Mouse (Mus musculus): ENCODE data around the gene Prx. TPM values are rescaled to one million over a fixed set of nuclear protein-coding genes. Genes with fewer than 3 reads are reported as not detected.

Gene Prx
- 1 to 10 TPM in 3 of 26 experiments, under 1 TPM in 18, not detected in 5; 0.20 to 1.3 (median 0.63) TPM for total RNA-seq (2018; cell fraction: chromatin; rRNA removed)
- under 1 TPM; 0.05 to 0.37 (median 0.17) TPM for total RNA-seq (2018; cell fraction: cytosol; rRNA removed)
- total RNA-seq (2018; cell fraction: nucleus; rRNA removed), result 1 to 10 TPM in 3 of 26 experiments, under 1 TPM in 21, not detected in 2; 0.15 to 1.1 (median 0.53) TPM
- polyA plus RNA-seq (2018), result 0.20 to 0.30 TPM (median 0.22 TPM) in 3 replicates

- WGBS (ENCODE audit: missing documents), result 97% methylated on average over 2 of the region's 3 CpGs
- H3K27ac ChIP-seq, result no peak within 1 kb of the TSS
- H3K79me2 ChIP-seq (ENCODE audit: inconsistent target), result no peaks in the 10 kb centered on the region
- H3K36me3 ChIP-seq (ENCODE audit: inconsistent target), result no peaks in the 10 kb centered on the region
- H3K4me3 ChIP-seq (ENCODE audit: inconsistent target), result no peak within 1 kb of the TSS
Measured at GRCm38 (mm10) chr7:27499036-27499435, at the start of gene Prx. Prx (plus strand) TSS chr7:27499324.

- Histone ChIP-seq H3K4me3 (ENCODE audit: inconsistent target) (no peak overlapping the region), H3K79me2 (ENCODE audit: inconsistent target) (peaks cover 81% of the 10 kb centered on the region), H3K36me3 (ENCODE audit: inconsistent target) (no peaks in the 10 kb centered on the region), H3K27ac (peak overlapping the region; percentile 95)
- 0% methylated on average over 2 of the region's 2 CpGs for WGBS (ENCODE audit: missing documents)
Measured at GRCm38 (mm10) chr7:27451359-27451758, 47.8 kb upstream of the Prx start.

- H3K79me2 ChIP-seq (ENCODE audit: inconsistent target), result peaks cover 90% of the 10 kb centered on the region
- no peaks in the 10 kb centered on the region for H3K36me3 ChIP-seq (ENCODE audit: inconsistent target)
- WGBS (ENCODE audit: missing documents), result 90% methylated on average over 12 of the region's 13 CpGs
- H3K4me3 ChIP-seq (ENCODE audit: inconsistent target), result no peak overlapping the region
- H3K27ac ChIP-seq, result no peak overlapping the region
Measured at GRCm38 (mm10) chr7:27452206-27452770, 46.8 kb upstream of the Prx start.

- WGBS (ENCODE audit: missing documents), result 53% methylated on average over 10 of the region's 10 CpGs
- H3K27ac ChIP-seq, result 0 out of 2 replicates have a peak overlapping the region, but pooled peaks have one; percentile 13
- no peak overlapping the region for H3K4me3 ChIP-seq (ENCODE audit: inconsistent target)
- H3K79me2 ChIP-seq (ENCODE audit: inconsistent target), result peaks cover 89% of the 10 kb centered on the region
- H3K36me3 ChIP-seq (ENCODE audit: inconsistent target), result peaks cover 8% of the 10 kb centered on the region; the same call in 1 of the 2 replicates
Measured at GRCm38 (mm10) chr7:27454461-27455121, 44.5 kb upstream of the Prx start.

GRCm38 (mm10) chr7:27455273-27455672 is 43.9 kb upstream of the Prx start:
- H3K4me3 ChIP-seq (ENCODE audit: inconsistent target), result no peak overlapping the region
- H3K79me2 ChIP-seq (ENCODE audit: inconsistent target), result peaks cover 83% of the 10 kb centered on the region
- peaks cover 15% of the 10 kb centered on the region; the same call in 1 of the 2 replicates for H3K36me3 ChIP-seq (ENCODE audit: inconsistent target)
- H3K27ac ChIP-seq, result no peak overlapping the region
- 86% methylated on average over 3 of the region's 3 CpGs for WGBS (ENCODE audit: missing documents)

GRCm38 (mm10) chr7:27458614-27459013 is 40.5 kb upstream of the Prx start:
- 89% methylated on average over 4 of the region's 4 CpGs for WGBS (ENCODE audit: missing documents)
- H3K4me3 ChIP-seq (ENCODE audit: inconsistent target), result no peak overlapping the region
- H3K27ac ChIP-seq, result no peak overlapping the region
- H3K79me2 ChIP-seq (ENCODE audit: inconsistent target), result peaks cover 51% of the 10 kb centered on the region
- peaks cover 36% of the 10 kb centered on the region; the same call in 1 of the 2 replicates for H3K36me3 ChIP-seq (ENCODE audit: inconsistent target)

- WGBS (ENCODE audit: missing documents), result 95% methylated on average over 5 of the region's 5 CpGs
- H3K79me2 ChIP-seq (ENCODE audit: inconsistent target), result peaks cover 41% of the 10 kb centered on the region
- H3K4me3 ChIP-seq (ENCODE audit: inconsistent target), result no peak overlapping the region
- H3K27ac ChIP-seq, result no peak overlapping the region
- peaks cover 46% of the 10 kb centered on the region; the same call in 1 of the 2 replicates for H3K36me3 ChIP-seq (ENCODE audit: inconsistent target)
Measured at GRCm38 (mm10) chr7:27459640-27460039, 39.5 kb upstream of the Prx start.

GRCm38 (mm10) chr7:27460477-27460876 is 38.6 kb upstream of the Prx start:
- no peak overlapping the region for H3K4me3 ChIP-seq (ENCODE audit: inconsistent target)
- peaks cover 51% of the 10 kb centered on the region; the same call in 1 of the 2 replicates for H3K36me3 ChIP-seq (ENCODE audit: inconsistent target)
- H3K27ac ChIP-seq, result no peak overlapping the region
- peaks cover 33% of the 10 kb centered on the region for H3K79me2 ChIP-seq (ENCODE audit: inconsistent target)
- WGBS (ENCODE audit: missing documents), result 59% methylated on average over 6 of the region's 6 CpGs

GRCm38 (mm10) chr7:27467648-27468047 is 31.5 kb upstream of the Prx start:
- no peak overlapping the region for H3K27ac ChIP-seq
- WGBS (ENCODE audit: missing documents), result 83% methylated on average over 4 of the region's 4 CpGs

GRCm38 (mm10) chr7:27471390-27472120 is 27.6 kb upstream of the Prx start:
- no peak overlapping the region for H3K27ac ChIP-seq
- peaks cover 7% of the 10 kb centered on the region for H3K36me3 ChIP-seq (ENCODE audit: inconsistent target)
- peaks cover 19% of the 10 kb centered on the region for H3K79me2 ChIP-seq (ENCODE audit: inconsistent target)
- 93% methylated on average over 11 of the region's 11 CpGs for WGBS (ENCODE audit: missing documents)
- H3K4me3 ChIP-seq (ENCODE audit: inconsistent target), result no peak overlapping the region

More at GRCm38 (mm10) chr7:27467648-27468047, 31.5 kb upstream of the Prx start:
- H3K79me2 ChIP-seq (ENCODE audit: inconsistent target), result no peaks in the 10 kb centered on the region
- H3K36me3 ChIP-seq (ENCODE audit: inconsistent target), result peaks cover 30% of the 10 kb centered on the region; the same call in 1 of the 2 replicates
- H3K4me3 ChIP-seq (ENCODE audit: inconsistent target), result no peak overlapping the region

- Histone ChIP-seq H3K4me3 (ENCODE audit: inconsistent target) (peak overlapping the region; percentile 96), H3K79me2 (ENCODE audit: inconsistent target) (peaks cover 24% of the 10 kb centered on the region), H3K36me3 (ENCODE audit: inconsistent target) (peaks cover 13% of the 10 kb centered on the region), H3K27ac (peak overlapping the region; percentile 78)
- WGBS (ENCODE audit: missing documents), result 3% methylated on average over 7 of the region's 7 CpGs
Measured at GRCm38 (mm10) chr7:27472596-27472995, 26.5 kb upstream of the Prx start.

- Histone ChIP-seq H3K27ac (peak within 1 kb of the TSS; percentile 78), H3K79me2 (ENCODE audit: inconsistent target) (peaks cover 24% of the 10 kb centered on the region), H3K4me3 (ENCODE audit: inconsistent target) (peak within 1 kb of the TSS; percentile 96), H3K36me3 (ENCODE audit: inconsistent target) (peaks cover 13% of the 10 kb centered on the region)
- under 1% methylated on average over 31 of the region's 36 CpGs for WGBS (ENCODE audit: missing documents)
Measured at GRCm38 (mm10) chr7:27473156-27473834, 25.8 kb upstream of the Prx start, which contains the start of gene Sertad3. Sertad3 (plus strand) TSS chr7:27473768.

- H3K36me3 ChIP-seq (ENCODE audit: inconsistent target), result peaks cover 13% of the 10 kb centered on the region
- 1% methylated on average over 34 of the region's 34 CpGs for WGBS (ENCODE audit: missing documents)
- peak overlapping the region; percentile 96 for H3K4me3 ChIP-seq (ENCODE audit: inconsistent target)
- peak overlapping the region; percentile 78 for H3K27ac ChIP-seq
- peaks cover 24% of the 10 kb centered on the region for H3K79me2 ChIP-seq (ENCODE audit: inconsistent target)
Measured at GRCm38 (mm10) chr7:27473835-27474489, 25.2 kb upstream of the Prx start.

Measured in macrophage (primary cell).